Mouse (Mus musculus) C2C12 (cell line): ENCODE data around the gene Notch4.

ENCODE experiments used
- CEBPB ChIP-seq: IDR thresholded peaks from one replicate; pipeline ENCODE4 v1.6.1; 2011; ENCODE audit warnings: low read depth, mild to moderate bottlenecking, control low read depth, moderate library complexity
- CTCF ChIP-seq: IDR thresholded peaks from one replicate; pipeline ENCODE4 v1.5.1; 2011; ENCODE audit not compliant: control insufficient read depth, insufficient read depth, insufficient read length
- FOSL1 ChIP-seq: IDR thresholded peaks from one replicate; pipeline ENCODE4 v1.8.0; 2011; ENCODE audit warnings: mild to moderate bottlenecking, low read length; ENCODE audit not compliant: poor library complexity, insufficient read depth, severe bottlenecking
- MAX ChIP-seq: IDR thresholded peaks from one replicate; pipeline ENCODE4 v1.6.1; 2011; ENCODE audit warnings: mild to moderate bottlenecking, control low read depth
- MYOD1 ChIP-seq: IDR thresholded peaks from one replicate; pipeline ENCODE4 v1.6.1; 2011; ENCODE audit warnings: low read depth; ENCODE audit not compliant: control insufficient read depth, insufficient read length
- MYOG ChIP-seq: IDR thresholded peaks from one replicate; pipeline ENCODE4 v1.6.1; 2011; ENCODE audit not compliant: control insufficient read depth, insufficient read length; ENCODE audit errors: extremely low read depth
- USF1 ChIP-seq: IDR thresholded peaks from one replicate; pipeline ENCODE4 v1.6.1; 2011; ENCODE audit warnings: low read depth, mild to moderate bottlenecking, control low read depth, moderate library complexity

DNA sequence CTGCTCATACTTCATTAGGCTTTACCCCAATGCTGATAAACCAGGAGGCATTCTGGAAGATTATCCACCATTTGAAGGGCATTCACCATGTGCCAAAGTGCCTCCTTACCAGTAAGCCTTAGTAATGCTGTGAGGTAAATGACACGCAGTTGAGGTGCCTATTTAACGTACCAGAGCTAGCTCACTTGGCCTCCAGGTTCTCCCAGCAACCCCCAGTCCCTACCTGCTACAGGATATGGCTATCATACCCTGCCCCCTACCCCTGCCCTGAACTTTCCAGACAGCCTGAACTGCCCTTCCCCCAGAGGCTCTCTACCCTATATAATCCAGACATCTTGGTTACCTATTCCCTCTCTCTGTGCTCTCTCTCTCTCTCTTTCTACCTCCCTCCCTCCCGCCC is 24.7 kb downstream of the Notch4 start:
- TF ChIP-seq CTCF (no peak), MYOD1 (no peak), MAX (no peak), CEBPB (no peak), FOSL1 (no peak), MYOG (no peak), USF1 (no peak)
